Mouse (Mus musculus): Measurements from ENCODE around the gene Tmem176b.

The Tmem176b gene

GRCm38 (mm10) chr6:48787867-48788266 lies 53.4 kb downstream of the Tmem176b start:
- DNase-seq (ENCODE audit: low spot score): no peak

DNA sequence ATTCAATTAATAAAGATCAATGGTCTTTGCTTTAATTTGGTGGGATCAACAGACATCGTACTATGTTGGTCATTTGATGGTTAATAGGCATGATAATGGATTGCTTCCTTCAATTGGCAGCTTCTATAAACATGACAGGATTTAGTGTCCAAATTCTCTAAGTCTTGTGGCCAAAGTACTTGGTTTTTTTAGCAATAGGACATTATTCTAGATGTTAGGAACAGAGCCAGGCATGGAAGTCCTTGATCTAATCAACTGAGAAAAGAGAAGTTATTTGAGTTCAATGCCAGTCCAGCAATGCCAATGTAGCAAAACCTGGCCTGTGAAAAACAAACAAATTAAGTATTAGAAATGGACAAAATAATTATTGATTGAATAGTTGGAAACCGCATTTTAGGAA lies 55.7 kb downstream of the Tmem176b start:
- DNase-seq (ENCODE audit: low spot score): no peak

GRCm38 (mm10) chr6:48785189-48785588 lies 56.1 kb downstream of the Tmem176b start:
- no peak for DNase-seq (ENCODE audit: low spot score)

DNA sequence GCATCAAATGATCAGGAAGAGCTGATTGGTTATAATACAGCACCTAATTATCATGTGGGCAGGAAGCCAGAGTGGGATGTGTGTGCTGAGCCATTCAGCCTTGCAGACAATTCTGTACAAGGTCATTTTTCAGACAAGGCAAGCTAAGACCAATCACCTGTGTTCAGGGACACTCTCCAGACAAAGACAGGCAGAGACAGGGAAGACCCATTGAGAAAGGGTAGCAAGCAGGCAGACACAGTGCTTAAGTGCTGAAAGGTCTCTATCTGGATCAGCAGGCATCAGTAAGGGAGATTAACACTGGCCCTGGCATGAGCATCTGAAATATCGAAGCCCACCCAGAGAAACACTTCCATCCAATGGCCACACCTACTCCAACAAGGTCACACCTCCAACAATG lies 56.9 kb downstream of the Tmem176b start:
- DNase-seq (ENCODE audit: low spot score): no peak
